Mouse (Mus musculus): Measurements from ENCODE around the gene Akap4. TPM values are rescaled to one million over a fixed set of nuclear protein-coding genes. Genes with fewer than 3 reads are reported as not detected.

Akap4 gene
- 2,679 TPM for polyA plus RNA-seq (2014; fragmentation: Illumina TruSeq; extraction: RNeasy Lipid Tissue Mini Kit (QIAGEN cat#74804); ENCODE audit: low read depth, low replicate concordance)

DNA sequence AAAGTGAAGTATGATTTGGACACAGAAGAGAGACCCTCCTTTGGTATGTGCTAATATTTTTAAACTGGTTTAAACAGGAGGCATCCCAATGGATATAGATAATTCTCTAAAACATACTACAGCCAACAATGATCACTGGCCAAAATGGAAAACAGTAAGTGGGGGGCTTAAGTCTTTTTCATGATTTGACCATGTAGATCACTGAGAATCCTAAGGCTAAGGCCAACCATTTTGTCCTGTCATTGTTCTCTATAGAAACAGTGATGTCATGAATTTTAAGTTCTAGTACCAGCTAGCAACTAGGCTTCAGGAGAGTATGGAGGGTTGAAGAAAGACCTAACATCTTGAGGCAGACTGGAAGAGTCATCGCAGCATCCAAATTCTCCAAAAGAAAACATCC lies at the start of gene Akap4:
Akap4 (plus strand) TSS at position 301 of the 400 bp plus-strand sequence.

DNA sequence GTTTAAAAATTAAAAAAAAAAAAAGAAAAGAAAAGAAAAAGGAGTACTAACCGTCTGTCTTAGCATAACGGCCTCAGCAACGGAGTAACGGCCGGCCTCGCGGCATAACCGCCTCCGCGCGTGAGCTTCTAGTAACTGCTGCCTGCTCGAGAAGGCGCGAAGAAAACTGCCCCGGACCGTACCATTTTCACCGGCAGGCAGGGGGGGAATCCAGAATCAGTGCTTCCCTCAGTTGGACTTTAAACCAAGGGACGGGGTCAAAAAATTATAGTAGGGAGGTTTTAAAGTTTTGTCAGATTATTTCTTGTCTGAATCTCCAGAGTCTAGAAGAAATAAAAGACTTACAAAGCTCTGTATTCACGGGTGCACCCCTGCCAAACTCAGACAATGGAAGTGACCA lies 25.8 kb upstream of the Akap4 start, which contains the start of gene Ccnb3:
Ccnb3 (minus strand) TSS at position 101 of the 400 bp plus-strand sequence.

Other genes with a start within 250 kb of the Akap4 start
- gene Ccnb3, start 25.9 kb upstream of the Akap4 start, polyA plus RNA-seq (2014; fragmentation: Illumina TruSeq; extraction: RNeasy Lipid Tissue Mini Kit (QIAGEN cat#74804); ENCODE audit: low read depth, low replicate concordance): 9.8 TPM